Mouse (Mus musculus): ENCODE measurements around the gene Olfr191. TPM values are rescaled to one million over a fixed set of nuclear protein-coding genes. Genes with fewer than 3 reads are reported as not detected.

Olfr191 gene
- total RNA-seq (2023), result not detected

GRCm38 (mm10) chr16:59089722-59090121 lies at the start of gene Olfr191:
Gene Olfr191 (minus strand): TSS chr16:59089822.

GRCm38 (mm10) chr16:59120969-59121368 lies 31.3 kb upstream of the Olfr191 start, which contains the start of gene Olfr194:
Gene Olfr194 (minus strand): TSS chr16:59121069.

GRCm38 (mm10) chr16:59111781-59112180 lies 22.2 kb upstream of the Olfr191 start, which contains the start of gene Olfr193:
Gene Olfr193 (minus strand): TSS chr16:59111881.

GRCm38 (mm10) chr16:59077905-59078304 lies 11.7 kb downstream of the Olfr191 start, which contains the start of gene Olfr190:
Gene Olfr190 (minus strand): TSS chr16:59078005.

GRCm38 (mm10) chr16:59039710-59040109 lies 49.9 kb downstream of the Olfr191 start, which contains the start of gene Olfr187:
Gene Olfr187 (minus strand): TSS chr16:59039767.

Other genes starting within 250 kb of the Olfr191 start
- not detected for gene Olfr177, start 215.1 kb downstream of the Olfr191 start, total RNA-seq (2023)
- gene Olfr178, start 197.8 kb downstream of the Olfr191 start, total RNA-seq (2023), result not detected
- gene Olfr181, start 161.1 kb downstream of the Olfr191 start, total RNA-seq (2023), result not detected
- not detected for gene Olfr180, start 160.4 kb downstream of the Olfr191 start, total RNA-seq (2023)
- not detected for gene Olfr183, start 94.5 kb downstream of the Olfr191 start, total RNA-seq (2023)
- gene Olfr186, start 59.5 kb downstream of the Olfr191 start, total RNA-seq (2023), result not detected
- gene Olfr187, start 50.1 kb downstream of the Olfr191 start, total RNA-seq (2023), result not detected
- gene Olfr190, start 11.8 kb downstream of the Olfr191 start, total RNA-seq (2023), result not detected
- gene Olfr193, start 22.1 kb upstream of the Olfr191 start, total RNA-seq (2023), result not detected
- gene Olfr194, start 31.2 kb upstream of the Olfr191 start, total RNA-seq (2023), result not detected
- gene Olfr195, start 57.2 kb upstream of the Olfr191 start, total RNA-seq (2023), result not detected
- not detected for gene Olfr196, start 80.6 kb upstream of the Olfr191 start, total RNA-seq (2023)
- gene Olfr198, start 113.7 kb upstream of the Olfr191 start, total RNA-seq (2023), result not detected
- not detected for gene Olfr199, start 129.9 kb upstream of the Olfr191 start, total RNA-seq (2023)
- gene Olfr201, start 182.8 kb upstream of the Olfr191 start, total RNA-seq (2023), result not detected
- gene Olfr202, start 197.0 kb upstream of the Olfr191 start, total RNA-seq (2023), result not detected
- not detected for gene Olfr203, start 209.1 kb upstream of the Olfr191 start, total RNA-seq (2023)
- not detected for gene Olfr204, start 228.4 kb upstream of the Olfr191 start, total RNA-seq (2023)
- not detected for gene Olfr205, start 241.3 kb upstream of the Olfr191 start, total RNA-seq (2023)

All from neutrophil, adult 83 days (primary cell).